Mouse (Mus musculus) kidney, adult 9 months (tissue): ENCODE data around the gene Vipr2.
A peak's percentile ranks its signal among the peaks of the same experiment; 100 is the strongest.

Experiments
- DNase-seq: peaks from one replicate; pipeline ENCODE4 v3.0.0; 2022

Gene Vipr2

GRCm38 (mm10) chr12:116159223-116159622, 81.7 kb downstream of the Vipr2 start:
- no peak for DNase-seq

GRCm38 (mm10) chr12:116159695-116160094, 82.2 kb downstream of the Vipr2 start:
- no peak for DNase-seq

GRCm38 (mm10) chr12:116165368-116165767, 87.8 kb downstream of the Vipr2 start:
- DNase-seq = no peak

- DNase-seq = no peak
Observed at GRCm38 (mm10) chr12:116169666-116170065, 92.1 kb downstream of the Vipr2 start.

GRCm38 (mm10) chr12:116176930-116177329, 99.4 kb downstream of the Vipr2 start:
- DNase-seq = peak; percentile 21

- no peak for DNase-seq
Observed at GRCm38 (mm10) chr12:116181436-116182050, 104.0 kb downstream of the Vipr2 start.

- no peak for DNase-seq
Observed at GRCm38 (mm10) chr12:116182376-116182775, 104.8 kb downstream of the Vipr2 start.

- DNase-seq = no peak
Observed at GRCm38 (mm10) chr12:116183212-116183935, 105.8 kb downstream of the Vipr2 start.

GRCm38 (mm10) chr12:116193952-116194351, 116.4 kb downstream of the Vipr2 start:
- DNase-seq = no peak

- DNase-seq = no peak
Observed at GRCm38 (mm10) chr12:116194641-116195040, 117.1 kb downstream of the Vipr2 start.
